Mouse (Mus musculus) stomach, embryonic 14.5 days (tissue): ENCODE measurements around the gene Nubp2. TPM values are rescaled to one million over a fixed set of nuclear protein-coding genes. Genes with fewer than 3 reads are reported as not detected.

Experiments
- ATAC-seq: fragments of 200-750 bp; cut with Nextera tagmentation; 2 replicates; pipeline ENCODE4 v1.8.0; 2017; ENCODE audit warnings: low read depth, moderate TSS enrichment; ENCODE audit not compliant: insufficient number of reproducible peaks, insufficient read depth, low FRiP score
- H3K27ac ChIP-seq: fragments of 300-500 bp; sonication (generic); 2 replicates; pipeline ENCODE4 v1.5.1; 2014; ENCODE audit warnings: mild to moderate bottlenecking, low read length, moderate library complexity, mixed read lengths
- H3K27me3 ChIP-seq: fragments of 300-500 bp; sonication (generic); 2 replicates; pipeline ENCODE4 v1.6.1; 2014; ENCODE audit warnings: low read length, control low read depth, mixed read lengths; ENCODE audit not compliant: control insufficient read depth, insufficient read depth
- H3K36me3 ChIP-seq: fragments of 300-500 bp; sonication (generic); 2 replicates; pipeline ENCODE4 v1.6.1; 2014; ENCODE audit warnings: mild to moderate bottlenecking, control low read depth, low read length, moderate library complexity, mixed read lengths; ENCODE audit not compliant: control insufficient read depth, insufficient read depth
- H3K4me1 ChIP-seq: fragments of 300-500 bp; sonication (generic); 2 replicates; pipeline ENCODE4 v1.6.1; 2014; ENCODE audit warnings: low read length, control low read depth, mixed read lengths; ENCODE audit not compliant: control insufficient read depth, insufficient read depth
- H3K4me2 ChIP-seq: fragments of 300-500 bp; sonication (generic); replicated peaks from 2 replicates; pipeline ENCODE4 v1.6.1; 2014; ENCODE audit warnings: low read depth, low read length, control low read depth
- H3K4me3 ChIP-seq: fragments of 300-500 bp; sonication (generic); 2 replicates; pipeline ENCODE4 v1.5.1; 2014; ENCODE audit warnings: low read depth, low read length, control low read depth
- H3K9ac ChIP-seq: fragments of 300-500 bp; sonication (generic); replicated peaks from 2 replicates; pipeline ENCODE4 v1.6.1; 2014; ENCODE audit warnings: low read depth, mild to moderate bottlenecking, control low read depth, low read length, moderate library complexity, mixed read lengths
- H3K9me3 ChIP-seq: fragments of 300-500 bp; sonication (generic); 2 replicates; pipeline ENCODE4 v1.6.1; 2016; ENCODE audit warnings: low read depth, low read length, control low read depth; ENCODE audit not compliant: control insufficient read depth
- WGBS: fragments of 180-500 bp; shearing (Covaris S2); extraction: QIAGEN DNeasy Blood & Tissue Kit; methylation state at CpG from one replicate; pipeline ENCODE4 v1.1.7; 2014; 5-methylcytosine and 5-hydroxymethylcytosine counted together
- polyA plus RNA-seq: library from polyadenylated mRNA; unstranded; fragments of >200 nt; fragmentation: Nextera tagmentation; extraction: Ambion mirVana; gene quantifications from 2 replicates; pipeline ENCODE4 v1.2.1, GENCODE M21; 2014

Gene Nubp2
- polyA plus RNA-seq, 1 experiment from 2014 or later: 48.1 TPM

DNA sequence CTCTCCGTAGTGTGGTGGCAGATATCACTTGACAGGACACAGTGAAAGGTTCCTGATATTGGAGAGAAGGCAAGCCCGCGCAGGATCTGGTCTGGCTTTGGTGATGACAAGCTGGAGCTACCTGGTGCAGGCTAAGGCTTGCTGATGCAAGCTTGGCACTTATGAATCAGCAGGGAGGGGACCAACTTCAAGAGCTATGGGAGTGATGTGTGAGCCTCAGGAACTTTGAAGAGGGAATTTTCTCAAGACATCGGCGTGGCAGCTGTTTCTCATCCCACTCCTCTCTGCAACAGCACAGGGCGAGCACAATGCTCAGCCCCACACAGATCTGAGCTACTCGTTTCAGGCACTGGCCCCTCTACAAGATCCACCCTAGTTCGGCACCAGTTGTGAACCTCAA is 46.3 kb downstream of the Nubp2 start, which contains the start of gene Hagh:
Gene Hagh, plus strand, starts transcription at position 302 of the 400 bp plus-strand sequence.
- no peaks in the 10 kb centered on the region for H3K4me1 ChIP-seq
- H3K27me3 ChIP-seq: no peaks in the 10 kb centered on the region
- H3K36me3 ChIP-seq: no peaks in the 10 kb centered on the region
- no peak within 1 kb of the TSS for H3K9ac ChIP-seq
- no peak for ATAC-seq
- WGBS: 56% methylated on average over 8 of the region's 8 CpGs
- no peak within 1 kb of the TSS for H3K27ac ChIP-seq
- H3K4me3 ChIP-seq: no peak within 1 kb of the TSS
- H3K9me3 ChIP-seq: no peaks in the 10 kb centered on the region
- no peak within 1 kb of the TSS for H3K4me2 ChIP-seq

Other genes with a start within 250 kb of the Nubp2 start
- 44.9 and 47.7 TPM in 2 replicates for gene Slc9a3r2, start 236.0 kb downstream of the Nubp2 start, polyA plus RNA-seq
- 0.42 and 0.90 TPM in 2 replicates for gene Npw, start 227.9 kb downstream of the Nubp2 start, polyA plus RNA-seq
- 24.8 and 26.5 TPM in 2 replicates for gene Zfp598, start 216.7 kb downstream of the Nubp2 start, polyA plus RNA-seq
- 5.6 and 6.3 TPM in 2 replicates for gene Syngr3, start 196.4 kb downstream of the Nubp2 start, polyA plus RNA-seq
- 38.5 and 40.8 TPM in 2 replicates for gene Gfer, start 190.2 kb downstream of the Nubp2 start, polyA plus RNA-seq
- gene Noxo1, start 190.1 kb downstream of the Nubp2 start, polyA plus RNA-seq: 3.2 and 3.8 TPM in 2 replicates
- 67.8 and 72.1 TPM in 2 replicates for gene Tbl3, start 178.7 kb downstream of the Nubp2 start, polyA plus RNA-seq
- gene Rnf151, start 168.3 kb downstream of the Nubp2 start, polyA plus RNA-seq: not detected in 2 replicates
- 1,483 and 1,587 TPM in 2 replicates for gene Rps2, start 168.2 kb downstream of the Nubp2 start, polyA plus RNA-seq
- 226 and 259 TPM in 2 replicates for gene Ndufb10, start 161.9 kb downstream of the Nubp2 start, polyA plus RNA-seq
- 0.26 TPM in 1 of 2 replicates, not detected in the other for gene Rpl3l, start 158.5 kb downstream of the Nubp2 start, polyA plus RNA-seq
- 40.3 and 41.3 TPM in 2 replicates for gene Msrb1, start 149.7 kb downstream of the Nubp2 start, polyA plus RNA-seq
- gene Hs3st6, start 133.4 kb downstream of the Nubp2 start, polyA plus RNA-seq: 1.1 and 1.5 TPM in 2 replicates
- not detected in 2 replicates for gene Meiob, start 82.1 kb downstream of the Nubp2 start, polyA plus RNA-seq
- 31.7 and 35.2 TPM in 2 replicates for gene Hagh, start 46.2 kb downstream of the Nubp2 start, polyA plus RNA-seq
- 21.6 and 26.0 TPM in 2 replicates for gene Fahd1, start 36.0 kb downstream of the Nubp2 start, polyA plus RNA-seq
- gene Igfals, start 20.4 kb downstream of the Nubp2 start, polyA plus RNA-seq: 1.1 and 1.5 TPM in 2 replicates
- gene Spsb3, start 294 bp upstream of the Nubp2 start, polyA plus RNA-seq: 32.9 and 36.4 TPM in 2 replicates
- 18.9 and 27.8 TPM in 2 replicates for gene Eme2, start 8.7 kb upstream of the Nubp2 start, polyA plus RNA-seq
- gene Mrps34, start 8.8 kb upstream of the Nubp2 start, polyA plus RNA-seq: 84.7 and 85.6 TPM in 2 replicates
- gene Nme3, start 10.2 kb upstream of the Nubp2 start, polyA plus RNA-seq: 72.7 and 76.7 TPM in 2 replicates
- gene Mapk8ip3, start 50.6 kb upstream of the Nubp2 start, polyA plus RNA-seq: 40.9 and 42.9 TPM in 2 replicates
- 139 and 150 TPM in 2 replicates for gene Jpt2, start 74.3 kb upstream of the Nubp2 start, polyA plus RNA-seq
- 9.7 and 11.7 TPM in 2 replicates for gene Cramp1l, start 129.4 kb upstream of the Nubp2 start, polyA plus RNA-seq
- 17.1 and 18.7 TPM in 2 replicates for gene Ift140, start 129.7 kb upstream of the Nubp2 start, polyA plus RNA-seq
- gene Tmem204, start 197.2 kb upstream of the Nubp2 start, polyA plus RNA-seq: 21.6 TPM in 2 replicates
- 38.2 and 40.5 TPM in 2 replicates for gene Telo2, start 229.6 kb upstream of the Nubp2 start, polyA plus RNA-seq
- gene Ptx4, start 234.4 kb upstream of the Nubp2 start, polyA plus RNA-seq: 0.16 and 0.28 TPM in 2 replicates
- gene Clcn7, start 247.0 kb upstream of the Nubp2 start, polyA plus RNA-seq: 19.7 and 20.4 TPM in 2 replicates